Mouse (Mus musculus) olfactory bulb, adult 2 months (tissue): ENCODE data around the gene Kmt5b. TPM values are rescaled to one million over a fixed set of nuclear protein-coding genes. Genes with fewer than 3 reads are reported as not detected.

Experiments
- H3K27ac ChIP-seq: fragments of 200-500 bp; 2 replicates; pipeline ENCODE4 v1.5.1; 2012; ENCODE audit warnings: low read depth, low read length; ENCODE audit not compliant: insufficient read depth
- H3K4me1 ChIP-seq: fragments of 200-500 bp; 2 replicates; pipeline ENCODE4 v1.6.1; 2012; ENCODE audit warnings: low read length; ENCODE audit not compliant: control insufficient read depth, insufficient read depth
- H3K4me3 ChIP-seq: fragments of 200-500 bp; 2 replicates; pipeline ENCODE4 v1.5.1; 2012; ENCODE audit warnings: mild to moderate bottlenecking, low read depth, low read length, moderate library complexity; ENCODE audit not compliant: insufficient read depth
- CTCF ChIP-seq: fragments of 200-500 bp; IDR thresholded peaks from 2 replicates; pipeline ENCODE4 v1.5.1; 2012; ENCODE audit warnings: low read depth, mild to moderate bottlenecking, low read length, moderate library complexity; ENCODE audit not compliant: insufficient read depth
- POLR2A ChIP-seq: fragments of 200-500 bp; IDR thresholded peaks from 2 replicates; pipeline ENCODE4 v1.6.1; 2012; ENCODE audit warnings: mild to moderate bottlenecking, low read depth, low read length, moderate library complexity; ENCODE audit not compliant: insufficient read depth
- WGBS: fragments of 180-500 bp; shearing (Covaris S2); methylation state at CpG from one replicate; pipeline ENCODE4 v1.1.7; 2018; 5-methylcytosine and 5-hydroxymethylcytosine counted together
- polyA plus RNA-seq: library from polyadenylated mRNA; stranded (reverse); fragments of >200 nt; gene quantifications from 2 replicates; pipeline ENCODE4 v1.2.4, GENCODE M21; 2012; ENCODE audit warnings: low replicate concordance; ENCODE audit not compliant: missing spikeins, insufficient read depth, insufficient read length

The Kmt5b gene
- 90.0 TPM in 1 of 2 replicates, not detected in the other for polyA plus RNA-seq

DNA sequence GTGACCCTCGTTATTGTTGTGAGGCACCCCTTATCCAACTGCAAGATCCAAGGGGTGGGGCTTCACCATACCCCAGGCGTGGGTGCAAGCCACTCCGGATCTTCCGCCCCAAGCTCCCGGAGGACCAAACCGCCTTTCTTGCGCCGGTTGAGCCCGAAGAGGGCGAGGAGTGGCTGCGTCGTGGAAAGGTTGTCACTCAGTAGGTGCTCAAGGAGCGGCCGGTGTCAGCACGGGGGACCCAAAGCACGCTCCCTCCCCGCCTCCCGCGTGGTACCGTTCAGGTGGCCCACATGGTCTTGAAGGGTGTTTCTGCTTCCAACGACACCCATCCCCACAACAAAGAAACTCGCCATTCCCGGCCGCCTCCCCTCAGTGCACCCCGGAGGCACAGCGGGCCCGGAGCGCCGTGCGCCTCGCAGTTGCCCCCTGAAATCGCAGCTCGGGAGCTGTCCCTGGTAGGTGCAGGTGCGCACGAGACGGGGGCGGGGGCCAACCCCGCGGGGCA lies at the start of gene Kmt5b:
Kmt5b (plus strand) TSS at position 146 of the 505 bp plus-strand sequence.
- H3K27ac ChIP-seq = peak within 1 kb of the TSS; percentile 100
- TF ChIP-seq POLR2A = peak; percentile 99; the same call in 1 of the 2 replicates
- TF ChIP-seq CTCF = no peak
- H3K4me3 ChIP-seq = peak within 1 kb of the TSS; percentile 93
- WGBS = under 1% methylated on average over 39 of the region's 39 CpGs
- peaks cover 2% of the 10 kb centered on the region; the same call in 1 of the 2 replicates for H3K4me1 ChIP-seq

DNA sequence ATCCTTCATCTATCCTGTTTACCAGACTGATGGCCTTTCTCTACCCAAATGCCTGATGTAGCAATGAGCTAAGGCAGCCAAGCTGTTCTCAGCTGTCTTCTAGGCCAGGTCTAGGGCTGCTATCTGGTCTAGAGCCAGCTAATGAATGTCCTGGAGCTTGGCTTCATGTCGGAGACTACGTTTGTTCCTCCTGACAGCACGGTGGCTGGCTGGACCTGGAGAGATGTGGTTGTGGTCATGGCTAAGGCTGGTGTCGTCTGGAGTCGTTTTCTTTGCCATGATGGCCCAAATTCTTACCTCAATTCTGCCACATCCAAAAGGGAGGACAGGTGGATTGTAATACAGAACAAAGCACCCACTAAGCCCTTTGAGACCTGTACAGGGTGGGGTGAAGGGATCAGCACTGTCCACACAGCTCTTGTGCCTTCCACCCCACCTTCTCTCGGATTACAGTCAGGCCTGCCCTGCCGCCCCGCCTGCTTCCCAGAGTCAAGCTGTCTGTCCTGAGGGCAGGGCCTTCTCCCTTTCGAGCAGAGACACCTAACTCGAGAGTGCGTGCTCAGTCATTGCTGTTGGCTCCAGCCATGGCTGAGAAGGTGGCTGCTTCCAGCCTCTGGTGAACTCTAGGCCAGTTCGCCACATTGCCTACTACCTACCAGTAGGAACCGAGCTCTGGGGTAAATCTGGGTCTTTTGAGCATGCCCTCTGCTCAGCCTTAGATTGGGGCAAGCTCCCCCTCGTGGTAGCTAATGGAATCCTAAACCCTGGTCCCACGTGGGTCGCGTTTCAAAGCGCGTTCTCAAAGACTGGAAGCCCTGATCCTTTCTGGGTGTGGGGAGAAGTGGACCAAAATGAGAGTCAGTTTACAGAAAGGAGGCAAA lies 48.5 kb upstream of the Kmt5b start:
- 41% methylated on average over 19 of the region's 19 CpGs for WGBS
- TF ChIP-seq POLR2A (no peak), CTCF (peak; percentile 74)
- H3K4me1 ChIP-seq = peaks cover 17% of the 10 kb centered on the region
- no peak overlapping the region for H3K27ac ChIP-seq
- H3K4me3 ChIP-seq = peak overlapping the region; percentile 55

- no peak for TF ChIP-seq POLR2A
- TF ChIP-seq CTCF = peak; percentile 36
- Histone ChIP-seq H3K4me3 (peak overlapping the region; percentile 55), H3K27ac (no peak overlapping the region), H3K4me1 (peaks cover 13% of the 10 kb centered on the region)
- WGBS = under 1% methylated on average over 27 of the region's 27 CpGs
Observed at GRCm38 (mm10) chr19:3719362-3719891, 47.8 kb upstream of the Kmt5b start.

- TF ChIP-seq POLR2A (no peak), CTCF (no peak)
- H3K27ac ChIP-seq = no peak overlapping the region
- peaks cover 12% of the 10 kb centered on the region for H3K4me1 ChIP-seq
- H3K4me3 ChIP-seq = no peak overlapping the region
- WGBS = 98% methylated on average over 9 of the region's 9 CpGs
Observed at GRCm38 (mm10) chr19:3723170-3723569, 44.1 kb upstream of the Kmt5b start.

DNA sequence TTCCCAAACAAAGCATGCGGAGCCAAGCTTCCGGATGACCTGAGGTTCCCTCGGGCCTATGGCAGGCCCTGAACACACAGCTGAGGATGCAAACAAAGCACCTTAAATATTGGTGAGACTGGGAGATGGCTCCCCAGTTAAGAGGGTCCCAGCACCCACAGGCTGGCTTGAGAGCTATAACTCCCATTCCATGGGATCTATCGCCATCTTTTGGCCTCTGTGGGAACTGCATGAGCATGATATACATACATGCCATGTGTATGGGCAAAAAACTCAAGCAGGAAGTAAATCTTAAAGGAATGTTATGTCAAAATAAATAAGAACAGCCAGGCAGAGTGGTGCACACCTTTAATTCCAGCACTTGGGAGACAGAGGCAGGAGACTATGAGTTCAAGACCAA lies 43.3 kb upstream of the Kmt5b start:
- Histone ChIP-seq H3K4me3 (no peak overlapping the region), H3K27ac (no peak overlapping the region), H3K4me1 (peaks cover 9% of the 10 kb centered on the region)
- no peak for TF ChIP-seq POLR2A
- TF ChIP-seq CTCF = no peak
- 76% methylated on average over 4 of the region's 4 CpGs for WGBS

DNA sequence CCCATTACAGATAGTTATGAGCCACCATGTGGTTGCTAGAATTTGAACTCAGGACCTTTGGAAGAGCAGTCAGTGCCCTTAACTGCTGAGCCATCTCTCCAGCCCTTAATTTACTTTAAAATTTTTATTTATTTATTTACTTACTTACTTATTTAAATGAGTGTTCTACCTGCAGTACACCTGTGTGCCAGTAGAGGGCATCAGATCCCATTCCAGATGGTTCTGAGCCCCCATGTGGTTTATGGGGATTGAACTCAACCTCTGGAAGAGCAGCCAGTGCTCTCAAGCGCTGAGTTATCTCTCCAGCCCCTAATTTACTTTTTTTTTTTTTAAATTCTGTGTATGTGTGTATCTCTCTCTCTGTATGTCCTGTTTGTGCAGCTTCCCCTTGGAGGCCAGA lies 42.4 kb upstream of the Kmt5b start:
- no peak overlapping the region for H3K4me3 ChIP-seq
- whole genome bisulfite sequencing = 10% methylated on average over 1 of the region's 1 CpGs
- TF ChIP-seq POLR2A (no peak), CTCF (no peak)
- H3K27ac ChIP-seq = no peak overlapping the region
- peaks cover 3% of the 10 kb centered on the region for H3K4me1 ChIP-seq

DNA sequence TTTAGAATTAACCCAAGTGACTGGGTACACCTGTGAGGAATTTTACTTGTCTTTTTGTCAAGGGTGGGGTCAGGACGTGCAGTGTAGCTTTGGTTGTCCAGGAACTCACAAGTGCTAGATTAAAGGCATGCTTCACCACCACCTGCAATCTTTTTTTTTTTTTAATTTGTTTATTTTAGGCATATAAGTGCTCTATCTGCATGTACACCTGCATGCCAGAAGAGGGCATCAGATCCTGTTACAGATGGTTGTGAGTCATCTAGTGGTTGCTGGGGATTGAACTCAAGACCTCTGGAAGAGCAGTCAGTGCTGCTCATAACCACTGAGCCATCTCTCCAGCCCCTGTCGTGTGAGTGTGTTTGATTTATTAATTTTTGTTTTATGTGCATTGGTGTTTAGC lies 38.3 kb upstream of the Kmt5b start:
- TF ChIP-seq POLR2A (no peak), CTCF (no peak)
- 71% methylated on average over 2 of the region's 2 CpGs for WGBS
- Histone ChIP-seq H3K4me1 (no peaks in the 10 kb centered on the region), H3K4me3 (no peak overlapping the region), H3K27ac (no peak overlapping the region)

DNA sequence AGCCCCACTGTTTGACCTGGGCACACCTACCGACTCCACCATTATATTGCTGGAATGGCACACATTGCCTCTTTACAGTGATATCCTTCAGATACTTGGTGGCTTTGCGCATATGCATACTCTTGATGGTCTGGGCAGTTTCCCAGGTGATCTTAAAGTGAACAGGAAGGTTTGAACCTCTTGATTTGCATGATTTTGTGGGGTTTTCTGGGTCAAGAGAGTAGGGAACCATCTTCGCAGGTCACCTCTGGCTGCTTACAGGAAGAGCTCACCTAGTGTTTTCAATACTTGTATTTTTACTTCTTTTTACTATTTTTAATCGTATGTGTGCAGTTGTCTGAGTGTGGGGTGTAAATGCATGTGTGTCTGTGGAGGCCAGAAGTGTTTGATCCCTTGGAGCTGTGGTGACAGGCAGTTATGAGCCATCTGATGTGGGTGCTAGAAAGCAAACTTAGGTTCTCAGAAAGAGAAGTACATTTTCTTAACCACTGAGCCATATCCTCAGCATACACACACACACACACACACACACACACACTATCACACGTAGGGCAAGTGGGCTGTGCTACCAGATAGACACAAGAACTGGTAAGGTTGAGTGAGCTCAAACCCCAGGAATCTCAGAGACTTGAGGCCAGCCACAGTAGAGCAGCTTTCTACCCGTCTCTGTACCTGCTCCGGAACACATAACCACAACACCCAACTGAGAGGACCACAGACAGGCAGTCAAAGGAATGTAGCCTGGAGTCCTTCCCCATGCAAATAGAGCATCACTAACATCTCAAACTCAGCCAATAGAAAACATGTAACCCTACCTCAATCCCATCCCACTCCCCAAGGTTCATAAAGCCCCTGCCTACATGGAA lies 36.2 kb upstream of the Kmt5b start:
- Histone ChIP-seq H3K4me3 (no peak overlapping the region), H3K27ac (no peak overlapping the region), H3K4me1 (no peaks in the 10 kb centered on the region)
- WGBS = 86% methylated on average over 7 of the region's 7 CpGs
- no peak for TF ChIP-seq POLR2A
- no peak for TF ChIP-seq CTCF
